30 mouse cellular contexts compared by ENCODE assay signal in the genomic region with DNA sequence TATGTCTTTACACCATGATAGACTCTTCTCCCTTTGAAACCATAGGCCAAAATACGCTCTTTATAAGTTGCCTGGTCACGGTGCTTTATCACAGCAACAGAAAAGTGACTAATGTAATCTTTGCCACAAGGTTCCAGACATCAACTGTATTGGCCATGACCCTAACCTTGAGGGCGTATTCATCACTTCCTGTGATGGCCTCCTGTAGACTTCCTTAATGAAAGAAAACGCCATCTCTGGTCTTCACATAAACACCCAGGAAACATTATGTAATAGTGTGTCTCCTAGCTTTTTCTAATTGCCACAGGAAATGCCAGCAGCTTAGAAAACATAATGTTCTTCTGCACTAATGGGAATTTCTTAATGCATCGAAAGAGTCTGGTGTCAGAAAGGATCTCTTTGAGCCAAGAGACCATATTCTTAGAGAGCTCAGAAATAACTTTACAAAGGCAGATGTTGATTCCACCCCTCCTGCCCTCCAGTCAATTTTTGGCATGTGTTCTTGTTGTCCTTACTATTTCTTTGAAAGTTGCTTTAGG. TPM values are rescaled to one million over a fixed set of nuclear protein-coding genes. Genes with fewer than 3 reads are reported as not detected.
"Had no signal": no experiment of that assay in that cellular context is flagged by ENCODE, and none has a peak within 500 bp of the region (broad histone marks: within the 10 kb centered on the region; RNA-seq: fewer than 3 reads in every experiment).

No protein-coding gene starts in this region.

- H3K4me2 ChIP-seq: heart, embryonic 11.5 days; heart, embryonic 13.5 days; heart, embryonic 15.5 days; hindbrain, embryonic 12.5 days; hindbrain, embryonic 14.5 days; intestine, embryonic 15.5 days; limb, embryonic 13.5 days; limb, embryonic 15.5 days; liver, embryonic 11.5 days; liver, embryonic 13.5 days had no signal

- H3K27ac ChIP-seq: gastrocnemius, adult 2 months; heart, adult 2 months; heart, embryonic 13.5 days; heart, embryonic 15.5 days; hindbrain, embryonic 10.5 days; hindbrain, embryonic 12.5 days; hindbrain, embryonic 14.5 days; intestine, embryonic 15.5 days; limb, embryonic 13.5 days; limb, embryonic 15.5 days; liver, embryonic 13.5 days had no signal

- H3K4me1 ChIP-seq: hindbrain, embryonic 10.5 days; hindbrain, embryonic 12.5 days; intestine, embryonic 15.5 days; limb, embryonic 13.5 days; limb, embryonic 15.5 days; liver, embryonic 13.5 days had no signal

- H3K4me3 ChIP-seq: gastrocnemius, adult 2 months; heart, adult 2 months; heart, embryonic 13.5 days; heart, embryonic 15.5 days; hindbrain, embryonic 10.5 days; hindbrain, embryonic 12.5 days; intestine, embryonic 15.5 days; limb, embryonic 13.5 days; limb, embryonic 15.5 days; liver, embryonic 13.5 days had no signal

- DNase-seq: gastrocnemius, adult 2 months; gastrocnemius, postnatal 10 days; gastrocnemius, postnatal 25 days; heart, adult 2 months; heart, postnatal 4 days; kidney, adult 18-20 months; kidney, adult 9 months; kidney, postnatal 10 days; kidney, postnatal 25 days; kidney, postnatal 4 days; layer of hippocampus, adult 9-11 months; layer of hippocampus, postnatal 36 days; left cerebral cortex, postnatal 4 days; liver, embryonic 13.5 days had no signal

- H3K36me3 ChIP-seq: heart, embryonic 13.5 days; heart, embryonic 15.5 days; hindbrain, embryonic 10.5 days; hindbrain, embryonic 12.5 days; intestine, embryonic 15.5 days; limb, embryonic 13.5 days; limb, embryonic 15.5 days; liver, embryonic 13.5 days had no signal

- H3K9ac ChIP-seq: heart, embryonic 13.5 days; heart, embryonic 15.5 days; hindbrain, embryonic 12.5 days; hindbrain, embryonic 14.5 days; intestine, embryonic 15.5 days; limb, embryonic 13.5 days; limb, embryonic 15.5 days; liver, embryonic 13.5 days had no signal

- H3K9me3 ChIP-seq: heart, embryonic 13.5 days; heart, embryonic 15.5 days; hindbrain, embryonic 10.5 days; hindbrain, embryonic 12.5 days; intestine, embryonic 15.5 days; limb, embryonic 13.5 days; limb, embryonic 15.5 days; liver, embryonic 13.5 days had no signal

- ATAC-seq: hindbrain, embryonic 16.5 days; inflammation-experienced regulatory T-cells, adult 6 months; intestine, embryonic 15.5 days; intestine, postnatal 0 days had no signal

- H3K27me3 ChIP-seq: heart, embryonic 13.5 days; heart, embryonic 15.5 days; hindbrain, embryonic 12.5 days; intestine, embryonic 15.5 days; limb, embryonic 15.5 days; liver, embryonic 13.5 days had no signal

RNA-seq across cellular contexts. Expression of a gene that starts 20.5 kb away (rescaled TPM):
- total RNA-seq: gastrocnemius, adult 2 months; gastrocnemius, postnatal 10 days; gastrocnemius, postnatal 25 days; gastrocnemius, postnatal 4 days; granulocyte monocyte progenitor cell, adult 5-6 weeks; heart, postnatal 25 days had no signal
